Mouse (Mus musculus): ENCODE results near the gene Sema3b. TPM values are rescaled to one million over a fixed set of nuclear protein-coding genes. Genes with fewer than 3 reads are reported as not detected.

Gene Sema3b
- polyA plus RNA-seq, 1 experiment: 3.9 TPM

GRCm38 (mm10) chr9:107548820-107549219 is 60.2 kb downstream of the Sema3b start:
- 92% methylated on average over 10 of the region's 10 CpGs for WGBS
- Histone ChIP-seq H3K27ac (ENCODE audit: insufficient read depth, low read length) (no peak overlapping the region), H3K27me3 (ENCODE audit: control insufficient read depth, insufficient read depth, low read length) (no peaks in the 10 kb centered on the region), H3K4me1 (ENCODE audit: control insufficient read depth, insufficient read depth, low read length) (no peaks in the 10 kb centered on the region; the same call in 1 of the 2 replicates), H3K4me3 (replicated peaks; ENCODE audit: insufficient read depth, low read depth, low read length) (no peak overlapping the region)
- DNase-seq: no peak
- TF ChIP-seq CTCF (IDR thresholded peaks at IDR 0.05; ENCODE audit: borderline replicate concordance, insufficient read depth, low read depth, low read length): no peak

GRCm38 (mm10) chr9:107547957-107548356 is 61.1 kb downstream of the Sema3b start:
- TF ChIP-seq POLR2A (IDR thresholded peaks at IDR 0.05; ENCODE audit: borderline replicate concordance, insufficient read depth, low read length) (no peak), CTCF (IDR thresholded peaks at IDR 0.05; ENCODE audit: borderline replicate concordance, insufficient read depth, low read depth, low read length) (no peak)
- 84% methylated on average over 5 of the region's 5 CpGs for WGBS
- H3K4me1 ChIP-seq (ENCODE audit: control insufficient read depth, insufficient read depth, low read length): no peaks in the 10 kb centered on the region; the same call in none of the 2 replicates
- H3K27ac ChIP-seq (ENCODE audit: insufficient read depth, low read length): no peak overlapping the region
- no peaks in the 10 kb centered on the region for H3K27me3 ChIP-seq (ENCODE audit: control insufficient read depth, insufficient read depth, low read length)
- no peak for DNase-seq
- no peak overlapping the region for H3K4me3 ChIP-seq (replicated peaks; ENCODE audit: insufficient read depth, low read depth, low read length)

Other genes with a start within 250 kb of the Sema3b start
- gene Cacna2d2, start 209.6 kb downstream of the Sema3b start, polyA plus RNA-seq (2012; rRNA removed): 130 and 148 TPM in 2 replicates
- gene Tmem115, start 75.3 kb downstream of the Sema3b start, polyA plus RNA-seq (2012; rRNA removed): 44.3 and 44.6 TPM in 2 replicates
- gene Cyb561d2, start 67.0 kb downstream of the Sema3b start, polyA plus RNA-seq (2012; rRNA removed): 21.2 and 21.5 TPM in 2 replicates
- gene Nprl2, start 67.0 kb downstream of the Sema3b start, polyA plus RNA-seq (2012; rRNA removed): 64.1 and 70.7 TPM in 2 replicates
- 1.6 and 2.3 TPM in 2 replicates for gene Zmynd10, start 61.9 kb downstream of the Sema3b start, polyA plus RNA-seq (2012; rRNA removed)
- gene Rassf1, start 57.7 kb downstream of the Sema3b start, polyA plus RNA-seq (2012; rRNA removed): 30.3 and 32.3 TPM in 2 replicates
- gene Tusc2, start 46.0 kb downstream of the Sema3b start, polyA plus RNA-seq (2012; rRNA removed): 123 and 127 TPM in 2 replicates
- gene Hyal2, start 41.3 kb downstream of the Sema3b start, polyA plus RNA-seq (2012; rRNA removed): 10.8 and 11.9 TPM in 2 replicates
- gene Hyal1, start 32.3 kb downstream of the Sema3b start, polyA plus RNA-seq (2012; rRNA removed): 5.7 and 6.8 TPM in 2 replicates
- 19.5 and 21.6 TPM in 2 replicates for gene Naa80, start 30.3 kb downstream of the Sema3b start, polyA plus RNA-seq (2012; rRNA removed)
- gene Hyal3, start 28.4 kb downstream of the Sema3b start, polyA plus RNA-seq (2012; rRNA removed): 1.1 TPM in 2 replicates
- 20.2 and 23.4 TPM in 2 replicates for gene Ifrd2, start 21.6 kb downstream of the Sema3b start, polyA plus RNA-seq (2012; rRNA removed)
- 273 and 301 TPM in 2 replicates for gene Gnai2, start 26.1 kb upstream of the Sema3b start, polyA plus RNA-seq (2012; rRNA removed)
- gene Slc38a3, start 60.3 kb upstream of the Sema3b start, polyA plus RNA-seq (2012; rRNA removed): 145 and 152 TPM in 2 replicates
- 0.15 and 0.36 TPM in 2 replicates for gene Gnat1, start 70.5 kb upstream of the Sema3b start, polyA plus RNA-seq (2012; rRNA removed)
- 30.4 and 31.8 TPM in 2 replicates for gene Sema3f, start 101.2 kb upstream of the Sema3b start, polyA plus RNA-seq (2012; rRNA removed)
- gene Rbm5, start 161.8 kb upstream of the Sema3b start, polyA plus RNA-seq (2012; rRNA removed): 126 and 129 TPM in 2 replicates